ENCODE assay signal across 8 mouse cellular contexts in the genomic region with DNA sequence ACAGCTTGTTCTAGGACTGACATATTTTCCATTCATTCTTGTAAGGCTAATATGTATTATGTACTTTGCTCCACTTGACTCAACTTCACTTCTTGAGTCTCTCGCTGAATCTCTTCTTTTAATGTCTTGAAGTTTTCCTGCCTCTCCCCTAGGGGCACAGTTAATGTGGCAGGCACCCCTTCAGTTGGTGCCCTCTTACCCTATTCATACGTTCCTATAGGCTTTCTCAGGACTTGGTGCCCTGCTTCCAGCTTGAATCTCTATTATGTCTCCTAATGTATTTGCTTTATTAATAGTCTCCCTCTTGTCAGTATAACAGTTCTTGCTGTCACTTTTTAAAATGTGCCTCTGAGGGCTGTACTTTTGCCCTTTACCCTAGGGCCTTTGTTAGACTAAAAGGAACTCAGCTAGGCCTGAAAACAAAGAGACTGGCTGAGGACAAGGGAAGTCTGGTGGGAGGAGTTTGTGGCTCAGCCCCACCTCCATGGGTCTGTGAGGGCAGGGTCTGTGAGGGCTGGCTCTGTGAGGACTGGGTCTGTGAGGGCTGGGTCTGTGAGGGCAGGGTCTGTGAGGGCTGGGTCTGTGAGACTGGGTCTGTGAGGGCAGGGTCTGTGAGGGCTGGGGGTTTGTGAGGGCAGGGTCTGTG.
DNase-seq lines count a peak whose midpoint lies in the region; ATAC-seq lines count a peak whose summit lies in the region.

No protein-coding gene starts in this region.

- H3K9me3 ChIP-seq in lung, embryonic 16.5 days (ENCODE audit: control insufficient read depth, low read length) = no peaks in the 10 kb centered on the region
- H3K9me3 ChIP-seq in forebrain, embryonic 16.5 days (ENCODE audit: control insufficient read depth, low read length) = no peaks in the 10 kb centered on the region
- H3K9me3 ChIP-seq in stomach, embryonic 16.5 days (replicated peaks; ENCODE audit: control insufficient read depth, low read length) = no peaks in the 10 kb centered on the region

- peaks cover 3% of the 10 kb centered on the region; the same call in 1 of the 2 replicates for H3K4me1 ChIP-seq in lung, embryonic 16.5 days (replicated peaks; ENCODE audit: control insufficient read depth, insufficient read depth, low read length)
- 0 out of 2 replicates have a peak, but pooled peaks cover 2% of the 10 kb centered on the region for H3K4me1 ChIP-seq in forebrain, embryonic 16.5 days (replicated peaks; ENCODE audit: control insufficient read depth, insufficient read depth, low read length)
- no peaks in the 10 kb centered on the region for H3K4me1 ChIP-seq in stomach, embryonic 16.5 days (ENCODE audit: control insufficient read depth, insufficient read depth, low read length)

- whole genome bisulfite sequencing in lung, embryonic 16.5 days = 38% methylated on average over 2 of the region's 2 CpGs
- WGBS in forebrain, embryonic 16.5 days = 21% methylated on average over 2 of the region's 2 CpGs
- 65% methylated on average over 2 of the region's 2 CpGs for WGBS in stomach, embryonic 16.5 days

- DNase-seq in lung, adult 18-20 months = no peak
- peak; percentile 92 for DNase-seq in embryo, embryonic 10.5 days (ENCODE audit: low spot score)
- DNase-seq in gastrocnemius, postnatal 25 days = no peak
- no peak for DNase-seq in adrenal gland, adult 2 months
- DNase-seq in adrenal gland, postnatal 14 days = no peak

- no peaks in the 10 kb centered on the region for H3K36me3 ChIP-seq in lung, embryonic 16.5 days (ENCODE audit: control insufficient read depth, insufficient read depth, low read length)
- H3K36me3 ChIP-seq in forebrain, embryonic 16.5 days (ENCODE audit: control insufficient read depth, insufficient read depth) = no peaks in the 10 kb centered on the region
- H3K36me3 ChIP-seq in stomach, embryonic 16.5 days (ENCODE audit: control insufficient read depth, insufficient read depth, low read length) = no peaks in the 10 kb centered on the region

- no peak overlapping the region for H3K4me2 ChIP-seq in lung, embryonic 16.5 days (ENCODE audit: low read depth, low read length)
- H3K4me2 ChIP-seq in forebrain, embryonic 16.5 days (ENCODE audit: low read length) = no peak overlapping the region
- H3K4me2 ChIP-seq in stomach, embryonic 16.5 days (ENCODE audit: low read depth, low read length) = no peak overlapping the region

- no peaks in the 10 kb centered on the region for H3K27me3 ChIP-seq in lung, embryonic 16.5 days (ENCODE audit: control insufficient read depth, insufficient read depth, low read depth, low read length)
- no peaks in the 10 kb centered on the region for H3K27me3 ChIP-seq in forebrain, embryonic 16.5 days (replicated peaks; ENCODE audit: control insufficient read depth, insufficient read depth, low read length)
- no peaks in the 10 kb centered on the region for H3K27me3 ChIP-seq in stomach, embryonic 16.5 days (ENCODE audit: control insufficient read depth, insufficient read depth, low read length)

- no peak overlapping the region for H3K27ac ChIP-seq in lung, embryonic 16.5 days (ENCODE audit: low read length)
- H3K27ac ChIP-seq in forebrain, embryonic 16.5 days (ENCODE audit: low read length) = no peak overlapping the region
- H3K27ac ChIP-seq in stomach, embryonic 16.5 days (ENCODE audit: low read length) = no peak overlapping the region

- peak; percentile 78; the same call in 1 of the 2 replicates for ATAC-seq in lung, embryonic 16.5 days (ENCODE audit: low read depth)
- ATAC-seq in forebrain, embryonic 16.5 days = peak; percentile 84
- peak; percentile 72; the same call in 1 of the 2 replicates for ATAC-seq in stomach, embryonic 16.5 days (ENCODE audit: insufficient read depth, low FRiP score)

- no peak overlapping the region for H3K4me3 ChIP-seq in lung, embryonic 16.5 days (ENCODE audit: low read length)
- no peak overlapping the region for H3K4me3 ChIP-seq in forebrain, embryonic 16.5 days (replicated peaks; ENCODE audit: low read length)
- H3K4me3 ChIP-seq in stomach, embryonic 16.5 days (replicated peaks; ENCODE audit: low read length) = no peak overlapping the region

- no peak overlapping the region for H3K9ac ChIP-seq in lung, embryonic 16.5 days (ENCODE audit: low read length)
- H3K9ac ChIP-seq in forebrain, embryonic 16.5 days (replicated peaks; ENCODE audit: low read depth, low read length) = no peak overlapping the region
- H3K9ac ChIP-seq in stomach, embryonic 16.5 days (ENCODE audit: low read length) = no peak overlapping the region
